Mouse (Mus musculus): ENCODE data around the gene Stra8.

- TF ChIP-seq ZNF384 (IDR thresholded peaks at IDR 0.05; ENCODE audit: low read depth, low read length) (no peak), CHD2 (IDR thresholded peaks at IDR 0.05; ENCODE audit: low read depth, low read length) (no peak), MAFK (IDR thresholded peaks at IDR 0.05; ENCODE audit: insufficient read depth, low read depth, low read length) (no peak), HCFC1 (IDR thresholded peaks at IDR 0.05; ENCODE audit: borderline replicate concordance, insufficient read depth, low read length) (no peak), ZC3H11A (IDR thresholded peaks at IDR 0.05; ENCODE audit: borderline replicate concordance, low read depth, low read length) (no peak)
Measured at GRCm38 (mm10) chr6:34979291-34979690, 59.3 kb downstream of the Stra8 start.

Data from ES-E14 (cell line).